Mouse (Mus musculus): ENCODE data around the gene Plekhg6.

GRCm38 (mm10) chr6:125426383-125427360 is 46.1 kb upstream of the Plekhg6 start:
- TF ChIP-seq CTCF (IDR thresholded peaks at IDR 0.05; ENCODE audit: low read depth) (peak; percentile 96), EP300 (IDR thresholded peaks at IDR 0.05; ENCODE audit: low read depth) (no peak)
